Mouse (Mus musculus) hindbrain, embryonic 10.5 days (tissue): Measurements from ENCODE around the gene Top3a. TPM values are rescaled to one million over a fixed set of nuclear protein-coding genes. Genes with fewer than 3 reads are reported as not detected.

ENCODE experiments used
- DNase-seq: peaks from one replicate; pipeline ENCODE4 v3.0.0-alpha.2; 2017; ENCODE audit warnings: low spot score
- H3K27ac ChIP-seq: fragments of 300-500 bp; sonication (generic); 2 replicates; pipeline ENCODE4 v1.5.1; 2016; ENCODE audit warnings: mild to moderate bottlenecking, moderate library complexity
- H3K27me3 ChIP-seq: fragments of 300-500 bp; sonication (generic); 2 replicates; pipeline ENCODE4 v1.6.1; 2016; ENCODE audit warnings: mild to moderate bottlenecking; ENCODE audit not compliant: poor library complexity, insufficient read depth, severe bottlenecking
- H3K36me3 ChIP-seq: fragments of 300-500 bp; sonication (generic); 2 replicates; pipeline ENCODE4 v1.6.1; 2016; ENCODE audit warnings: mild to moderate bottlenecking, moderate library complexity
- H3K4me1 ChIP-seq: fragments of 300-500 bp; sonication (generic); replicated peaks from 2 replicates; pipeline ENCODE4 v1.6.1; 2016; ENCODE audit warnings: mild to moderate bottlenecking
- H3K4me3 ChIP-seq: fragments of 300-500 bp; sonication (generic); 2 replicates; pipeline ENCODE4 v1.5.1; 2016; ENCODE audit warnings: mild to moderate bottlenecking, moderate library complexity
- H3K9me3 ChIP-seq: fragments of 300-500 bp; sonication (generic); 2 replicates; pipeline ENCODE4 v1.6.1; 2016; ENCODE audit warnings: mild to moderate bottlenecking, moderate library complexity
- WGBS: fragments of 180-500 bp; shearing (Covaris S2); methylation state at CpG from one replicate; pipeline ENCODE4 v1.1.7; 2016; 5-methylcytosine and 5-hydroxymethylcytosine counted together
- polyA plus RNA-seq: library from polyadenylated mRNA; unstranded; fragments of >200 nt; fragmentation: Nextera tagmentation; extraction: Ambion mirVana; gene quantifications from 2 replicates; pipeline ENCODE4 v1.2.1, GENCODE M21; 2016

The Top3a gene
- polyA plus RNA-seq, 1 experiment from 2014 or later, result 17.8 TPM

GRCm38 (mm10) chr11:60796342-60796741 is 19.2 kb upstream of the Top3a start:
- no peak for DNase-seq
- H3K27ac ChIP-seq, result no peak overlapping the region
- H3K4me3 ChIP-seq, result no peak overlapping the region
- H3K36me3 ChIP-seq, result peaks cover 98% of the 10 kb centered on the region
- no peaks in the 10 kb centered on the region for H3K9me3 ChIP-seq
- no peaks in the 10 kb centered on the region for H3K27me3 ChIP-seq
- no peaks in the 10 kb centered on the region for H3K4me1 ChIP-seq
- 91% methylated on average over 11 of the region's 11 CpGs for WGBS

- no peak overlapping the region for H3K4me3 ChIP-seq
- 85% methylated on average over 2 of the region's 2 CpGs for WGBS
- H3K27me3 ChIP-seq, result no peaks in the 10 kb centered on the region
- peaks cover 9% of the 10 kb centered on the region; the same call in 1 of the 2 replicates for H3K4me1 ChIP-seq
- peaks cover 94% of the 10 kb centered on the region for H3K36me3 ChIP-seq
- H3K9me3 ChIP-seq, result no peaks in the 10 kb centered on the region
- DNase-seq, result no peak
- no peak overlapping the region for H3K27ac ChIP-seq
These were observed 13.3 kb upstream of the Top3a start for GRCm38 (mm10) chr11:60790472-60790871.

GRCm38 (mm10) chr11:60787595-60787994 is 10.4 kb upstream of the Top3a start:
- 75% methylated on average over 1 of the region's 1 CpGs for WGBS
- Histone ChIP-seq H3K27ac (no peak overlapping the region), H3K27me3 (no peaks in the 10 kb centered on the region), H3K36me3 (peaks cover 96% of the 10 kb centered on the region), H3K9me3 (no peaks in the 10 kb centered on the region), H3K4me1 (peaks cover 11% of the 10 kb centered on the region), H3K4me3 (no peak overlapping the region)
- DNase-seq, result peak; percentile 24

GRCm38 (mm10) chr11:60784179-60784922 is 7.2 kb upstream of the Top3a start:
- DNase-seq, result no peak
- Histone ChIP-seq H3K4me3 (no peak overlapping the region), H3K27me3 (no peaks in the 10 kb centered on the region), H3K4me1 (peaks cover 44% of the 10 kb centered on the region), H3K36me3 (peaks cover 96% of the 10 kb centered on the region), H3K27ac (no peak overlapping the region), H3K9me3 (no peaks in the 10 kb centered on the region)
- WGBS, result 91% methylated on average over 8 of the region's 8 CpGs

DNA sequence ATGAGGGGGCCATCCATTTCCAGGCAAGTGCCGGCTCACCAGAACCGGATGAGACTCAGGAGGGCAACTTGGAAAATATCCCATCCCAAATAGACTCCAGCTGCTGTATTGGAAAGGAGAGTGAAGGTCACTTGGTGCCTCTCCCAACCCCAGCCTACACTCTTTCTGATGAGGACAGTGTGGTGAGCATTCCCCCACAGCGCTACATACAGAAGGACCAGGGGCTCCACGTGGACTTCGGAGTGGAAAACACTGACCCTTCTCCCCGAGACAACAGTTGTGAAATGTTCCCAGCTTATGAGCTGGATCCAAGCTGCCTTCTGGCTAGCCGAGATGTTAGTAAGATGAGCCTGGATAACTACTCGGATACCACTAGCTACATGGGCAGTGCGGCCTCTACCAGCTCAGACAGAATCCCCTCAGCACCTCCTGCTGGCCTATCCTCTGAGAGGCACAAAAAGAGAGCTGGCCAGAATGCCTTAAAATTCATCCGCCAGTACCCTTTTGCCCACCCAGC is 2.6 kb upstream of the Top3a start:
- H3K4me1 ChIP-seq, result peaks cover 69% of the 10 kb centered on the region
- peak overlapping the region; percentile 81 for H3K4me3 ChIP-seq
- no peaks in the 10 kb centered on the region for H3K27me3 ChIP-seq
- no peak for DNase-seq
- H3K9me3 ChIP-seq, result no peaks in the 10 kb centered on the region
- peaks cover 63% of the 10 kb centered on the region for H3K36me3 ChIP-seq
- no peak overlapping the region for H3K27ac ChIP-seq
- 91% methylated on average over 10 of the region's 10 CpGs for WGBS

- Histone ChIP-seq H3K36me3 (peaks cover 44% of the 10 kb centered on the region), H3K9me3 (no peaks in the 10 kb centered on the region), H3K4me1 (peaks cover 73% of the 10 kb centered on the region), H3K27me3 (no peaks in the 10 kb centered on the region), H3K27ac (peak overlapping the region; percentile 87), H3K4me3 (peak overlapping the region; percentile 81)
- no peak for DNase-seq
- 28% methylated on average over 16 of the region's 16 CpGs for WGBS
These were observed 721 bp upstream of the Top3a start for GRCm38 (mm10) chr11:60777801-60778370.

DNA sequence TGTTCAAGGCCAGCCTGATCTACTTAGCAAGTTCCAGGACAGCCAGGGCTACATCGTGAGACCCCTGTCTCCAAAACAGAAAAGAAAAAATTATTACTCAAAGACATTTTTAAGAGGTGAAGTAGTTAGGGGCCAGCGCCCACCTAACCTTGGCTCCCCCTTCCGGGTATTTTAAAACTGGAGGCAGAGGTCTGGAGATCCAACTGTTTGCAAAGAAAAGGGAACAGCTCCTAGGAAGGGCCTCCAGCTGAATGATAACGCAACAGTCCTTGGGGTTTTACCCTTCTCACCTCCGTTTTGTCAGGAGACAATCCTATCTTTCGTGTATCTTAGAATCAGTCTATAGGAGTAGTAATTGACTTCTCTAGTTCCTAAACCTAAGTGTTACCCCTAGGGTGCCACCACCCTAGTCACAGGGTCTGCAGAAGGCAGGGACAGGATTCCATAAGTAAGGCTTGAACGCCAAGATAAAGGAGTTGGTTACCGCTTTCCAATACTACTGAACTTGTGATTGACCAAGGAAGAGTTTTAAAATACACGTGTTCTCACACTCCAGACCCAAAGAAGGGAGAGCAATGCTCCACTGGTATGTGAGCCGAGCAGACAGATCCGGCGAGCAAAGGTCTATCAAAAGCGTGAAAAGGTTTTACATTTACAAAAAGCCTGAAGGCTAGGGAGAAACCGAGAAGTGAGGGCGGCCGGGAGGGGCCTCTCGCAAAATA is 897 bp downstream of the Top3a start:
- no peaks in the 10 kb centered on the region for H3K9me3 ChIP-seq
- H3K27ac ChIP-seq, result peak overlapping the region; percentile 87
- H3K4me3 ChIP-seq, result peak overlapping the region; percentile 81
- no peak for DNase-seq
- no peaks in the 10 kb centered on the region for H3K27me3 ChIP-seq
- H3K36me3 ChIP-seq, result peaks cover 28% of the 10 kb centered on the region
- 6% methylated on average over 17 of the region's 17 CpGs for WGBS
- peaks cover 57% of the 10 kb centered on the region for H3K4me1 ChIP-seq

DNA sequence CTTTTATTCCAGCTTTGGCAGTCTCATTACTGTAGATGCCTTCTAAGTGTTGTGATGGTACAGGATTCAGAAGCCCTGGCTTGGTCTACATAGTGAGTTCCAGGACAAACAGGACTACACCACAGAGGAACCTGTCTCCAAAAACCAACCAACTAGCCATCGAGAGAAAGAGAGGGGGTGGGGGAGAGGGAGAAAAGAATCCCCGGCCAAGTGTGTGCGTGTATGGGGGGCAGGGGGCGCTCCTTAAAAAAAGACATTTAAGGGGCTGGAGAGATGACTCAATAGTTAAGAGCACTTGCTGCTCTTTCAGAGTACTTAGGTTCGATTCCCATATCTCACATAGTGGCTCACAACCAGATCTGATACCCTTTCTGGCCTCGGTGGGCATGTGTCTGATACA is 1.6 kb downstream of the Top3a start:
- Histone ChIP-seq H3K4me1 (peaks cover 50% of the 10 kb centered on the region), H3K4me3 (peak overlapping the region; percentile 81), H3K27ac (peak overlapping the region; percentile 87; the same call in 1 of the 2 replicates), H3K9me3 (no peaks in the 10 kb centered on the region), H3K27me3 (no peaks in the 10 kb centered on the region), H3K36me3 (peaks cover 23% of the 10 kb centered on the region)
- DNase-seq, result no peak
- WGBS, result 47% methylated on average over 6 of the region's 6 CpGs

DNA sequence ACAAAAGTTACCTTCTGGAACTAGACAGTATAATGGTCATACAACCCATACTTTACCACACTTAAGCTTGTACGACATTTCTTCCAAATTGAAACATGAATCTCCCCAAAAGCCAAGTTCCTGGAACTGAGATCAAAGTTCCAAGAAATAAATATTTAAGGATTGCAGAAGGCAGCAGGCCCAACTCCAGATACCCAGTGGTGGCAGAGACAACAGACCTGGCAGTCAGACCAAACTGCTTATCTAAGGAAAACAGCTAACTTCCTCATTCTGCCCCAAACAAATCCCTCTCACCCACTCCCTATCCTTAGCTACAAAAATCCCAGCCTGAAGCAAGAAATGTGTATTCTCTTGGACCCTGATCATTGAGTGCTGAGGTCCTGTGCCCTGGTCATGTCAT is 2.3 kb downstream of the Top3a start:
- H3K27me3 ChIP-seq, result no peaks in the 10 kb centered on the region
- H3K27ac ChIP-seq, result no peak overlapping the region
- H3K9me3 ChIP-seq, result no peaks in the 10 kb centered on the region
- peaks cover 16% of the 10 kb centered on the region for H3K36me3 ChIP-seq
- peaks cover 42% of the 10 kb centered on the region for H3K4me1 ChIP-seq
- 79% methylated on average over 1 of the region's 1 CpGs for WGBS
- H3K4me3 ChIP-seq, result peak overlapping the region; percentile 81
- no peak for DNase-seq

GRCm38 (mm10) chr11:60774158-60774689 is 2.9 kb downstream of the Top3a start:
- Histone ChIP-seq H3K27me3 (no peaks in the 10 kb centered on the region), H3K9me3 (no peaks in the 10 kb centered on the region), H3K36me3 (peaks cover 10% of the 10 kb centered on the region), H3K4me1 (peaks cover 36% of the 10 kb centered on the region), H3K27ac (no peak overlapping the region), H3K4me3 (no peak overlapping the region)
- 85% methylated on average over 3 of the region's 3 CpGs for WGBS
- no peak for DNase-seq

- no peaks in the 10 kb centered on the region for H3K36me3 ChIP-seq
- no peak overlapping the region for H3K27ac ChIP-seq
- 83% methylated on average over 4 of the region's 4 CpGs for WGBS
- no peaks in the 10 kb centered on the region for H3K27me3 ChIP-seq
- DNase-seq, result no peak
- no peak overlapping the region for H3K4me3 ChIP-seq
- H3K4me1 ChIP-seq, result peaks cover 21% of the 10 kb centered on the region
- no peaks in the 10 kb centered on the region for H3K9me3 ChIP-seq
These were observed 5.0 kb downstream of the Top3a start for GRCm38 (mm10) chr11:60772161-60772560.

- H3K4me3 ChIP-seq, result no peak overlapping the region
- 91% methylated on average over 3 of the region's 3 CpGs for WGBS
These were observed 6.4 kb downstream of the Top3a start for GRCm38 (mm10) chr11:60770776-60771175.

More at GRCm38 (mm10) chr11:60770776-60771175, 6.4 kb downstream of the Top3a start:
- Histone ChIP-seq H3K27ac (no peak overlapping the region), H3K36me3 (peaks cover 7% of the 10 kb centered on the region; the same call in 1 of the 2 replicates), H3K27me3 (no peaks in the 10 kb centered on the region), H3K9me3 (no peaks in the 10 kb centered on the region), H3K4me1 (peaks cover 13% of the 10 kb centered on the region)
- no peak for DNase-seq
